Mouse (Mus musculus) kidney, adult 11 months (tissue): ENCODE data around the gene Pitpna.
A peak's percentile ranks its signal among the peaks of the same experiment; 100 is the strongest.
"Not testable (repeated sequence)": the region's sequence is repeated elsewhere in the genome, so short reads cannot be mapped to it uniquely, and the experiment has no call there.

Experiments used
- DNase-seq: peaks from one replicate; pipeline ENCODE4 v3.0.0; 2022

Gene Pitpna

GRCm38 (mm10) chr11:75588285-75588941 lies 516 bp downstream of the Pitpna start:
- DNase-seq = no peak

- no peak for DNase-seq
Measured at GRCm38 (mm10) chr11:75592612-75593011, 4.7 kb downstream of the Pitpna start.

- DNase-seq = no peak
Measured at GRCm38 (mm10) chr11:75594431-75594830, 6.5 kb downstream of the Pitpna start.

GRCm38 (mm10) chr11:75595404-75595803 lies 7.5 kb downstream of the Pitpna start:
- no peak for DNase-seq

GRCm38 (mm10) chr11:75595816-75596215 lies 7.9 kb downstream of the Pitpna start:
- DNase-seq = peak; percentile 38

- no peak for DNase-seq
Measured at GRCm38 (mm10) chr11:75596726-75597255, 8.9 kb downstream of the Pitpna start.

- DNase-seq = no peak
Measured at GRCm38 (mm10) chr11:75598004-75598403, 10.1 kb downstream of the Pitpna start.

- not testable (repeated sequence) for DNase-seq
Measured at GRCm38 (mm10) chr11:75599802-75600201, 11.9 kb downstream of the Pitpna start.

GRCm38 (mm10) chr11:75604826-75605225 lies 16.9 kb downstream of the Pitpna start:
- DNase-seq = no peak

- no peak for DNase-seq
Measured at GRCm38 (mm10) chr11:75605318-75605717, 17.4 kb downstream of the Pitpna start.

GRCm38 (mm10) chr11:75608776-75609175 lies 20.9 kb downstream of the Pitpna start:
- peak; percentile 51 for DNase-seq

- DNase-seq = no peak
Measured at GRCm38 (mm10) chr11:75610021-75610420, 22.1 kb downstream of the Pitpna start.

- DNase-seq = no peak
Measured at GRCm38 (mm10) chr11:75614769-75615168, 26.9 kb downstream of the Pitpna start.

- no peak for DNase-seq
Measured at GRCm38 (mm10) chr11:75615556-75615955, 27.7 kb downstream of the Pitpna start.

- no peak for DNase-seq
Measured at GRCm38 (mm10) chr11:75619133-75619532, 31.2 kb downstream of the Pitpna start.

GRCm38 (mm10) chr11:75620136-75620780 lies 32.4 kb downstream of the Pitpna start:
- DNase-seq = no peak

- DNase-seq = no peak
Measured at GRCm38 (mm10) chr11:75621426-75621825, 33.5 kb downstream of the Pitpna start.

GRCm38 (mm10) chr11:75622588-75623329 lies 34.9 kb downstream of the Pitpna start:
- no peak for DNase-seq

- no peak for DNase-seq
Measured at GRCm38 (mm10) chr11:75624102-75624554, 36.2 kb downstream of the Pitpna start.

GRCm38 (mm10) chr11:75625820-75626219 lies 37.9 kb downstream of the Pitpna start:
- DNase-seq = peak; percentile 67

GRCm38 (mm10) chr11:75630098-75630497 lies 42.2 kb downstream of the Pitpna start:
- no peak for DNase-seq

- peak; percentile 98 for DNase-seq
Measured at GRCm38 (mm10) chr11:75630645-75631229, 42.8 kb downstream of the Pitpna start, which contains the start of gene Inpp5k. Inpp5k (plus strand) TSS chr11:75630988.
